Mouse (Mus musculus) liver, embryonic 12.5 days (tissue): ENCODE measurements around the gene Olfr1537. TPM values are rescaled to one million over a fixed set of nuclear protein-coding genes. Genes with fewer than 3 reads are reported as not detected.

Experiments used
- ATAC-seq: fragments of 200-750 bp; cut with Nextera tagmentation; 2 replicates; pipeline ENCODE4 v1.8.0; 2017; ENCODE audit warnings: moderate number of reproducible peaks, mild to moderate bottlenecking, moderate library complexity
- H3K27ac ChIP-seq: fragments of 300-500 bp; sonication (generic); 2 replicates; pipeline ENCODE4 v1.5.1; 2016; ENCODE audit warnings: mild to moderate bottlenecking
- H3K27me3 ChIP-seq: fragments of 300-500 bp; sonication (generic); replicated peaks from 2 replicates; pipeline ENCODE4 v1.6.1; 2016; ENCODE audit warnings: mild to moderate bottlenecking, moderate library complexity
- H3K36me3 ChIP-seq: fragments of 300-500 bp; sonication (generic); 2 replicates; pipeline ENCODE4 v1.6.1; 2016; ENCODE audit warnings: mild to moderate bottlenecking, moderate library complexity
- H3K4me1 ChIP-seq: fragments of 300-500 bp; sonication (generic); 2 replicates; pipeline ENCODE4 v1.6.1; 2016
- H3K4me2 ChIP-seq: fragments of 300-500 bp; sonication (generic); 2 replicates; pipeline ENCODE4 v1.6.1; 2016; ENCODE audit warnings: mild to moderate bottlenecking, moderate library complexity
- H3K4me3 ChIP-seq: fragments of 300-500 bp; sonication (generic); 2 replicates; pipeline ENCODE4 v1.5.1; 2016; ENCODE audit warnings: mild to moderate bottlenecking, moderate library complexity
- H3K9ac ChIP-seq: fragments of 300-500 bp; sonication (generic); 2 replicates; pipeline ENCODE4 v1.6.1; 2016; ENCODE audit warnings: mild to moderate bottlenecking, moderate library complexity
- H3K9me3 ChIP-seq: fragments of 300-500 bp; sonication (generic); replicated peaks from 2 replicates; pipeline ENCODE4 v1.6.1; 2016; ENCODE audit warnings: mild to moderate bottlenecking, moderate library complexity
- WGBS: fragments of 180-500 bp; shearing (Covaris S2); methylation state at CpG from one replicate; pipeline ENCODE4 v1.1.7; 2016; ENCODE audit not compliant: insufficient replicate concordance; 5-methylcytosine and 5-hydroxymethylcytosine counted together
- polyA plus RNA-seq: library from polyadenylated mRNA; unstranded; fragments of >200 nt; fragmentation: Nextera tagmentation; extraction: Ambion mirVana; gene quantifications from 2 replicates; pipeline ENCODE4 v1.2.1, GENCODE M21; 2016

The Olfr1537 gene
- not detected in 2 replicates for polyA plus RNA-seq

GRCm38 (mm10) chr9:39249894-39250293 is at the start of gene Olfr1537:
Olfr1537 (minus strand) TSS chr9:39249994.
- no peaks in the 10 kb centered on the region for H3K9me3 ChIP-seq
- no peak within 1 kb of the TSS for H3K27ac ChIP-seq
- H3K36me3 ChIP-seq, result no peaks in the 10 kb centered on the region
- 60% methylated on average over 1 of the region's 1 CpGs for WGBS
- ATAC-seq, result no peak
- no peak within 1 kb of the TSS for H3K4me2 ChIP-seq
- H3K4me3 ChIP-seq, result no peak within 1 kb of the TSS
- H3K9ac ChIP-seq, result no peak within 1 kb of the TSS
- no peaks in the 10 kb centered on the region for H3K4me1 ChIP-seq
- H3K27me3 ChIP-seq, result no peaks in the 10 kb centered on the region

- no peaks in the 10 kb centered on the region for H3K4me1 ChIP-seq
- ATAC-seq, result no peak
- H3K9ac ChIP-seq, result no peak overlapping the region
- no peaks in the 10 kb centered on the region for H3K36me3 ChIP-seq
- 53% methylated on average over 2 of the region's 2 CpGs for WGBS
- no peak overlapping the region for H3K4me2 ChIP-seq
- H3K27me3 ChIP-seq, result no peaks in the 10 kb centered on the region
- H3K27ac ChIP-seq, result no peak overlapping the region
- no peaks in the 10 kb centered on the region for H3K9me3 ChIP-seq
- no peak overlapping the region for H3K4me3 ChIP-seq
Measured at GRCm38 (mm10) chr9:39287136-39287535, 37.3 kb upstream of the Olfr1537 start.

GRCm38 (mm10) chr9:39276718-39277117 is 26.9 kb upstream of the Olfr1537 start, which contains the start of gene Olfr945:
Olfr945 (minus strand) TSS chr9:39276818.
- H3K9me3 ChIP-seq, result no peaks in the 10 kb centered on the region
- H3K4me1 ChIP-seq, result no peaks in the 10 kb centered on the region
- no peaks in the 10 kb centered on the region for H3K27me3 ChIP-seq
- H3K9ac ChIP-seq, result no peak within 1 kb of the TSS
- no peak within 1 kb of the TSS for H3K4me2 ChIP-seq
- 70% methylated on average over 3 of the region's 3 CpGs for WGBS
- ATAC-seq, result no peak
- H3K27ac ChIP-seq, result no peak within 1 kb of the TSS
- no peak within 1 kb of the TSS for H3K4me3 ChIP-seq
- no peaks in the 10 kb centered on the region for H3K36me3 ChIP-seq

- H3K36me3 ChIP-seq, result no peaks in the 10 kb centered on the region
- no peaks in the 10 kb centered on the region for H3K27me3 ChIP-seq
- ATAC-seq, result no peak
- H3K4me3 ChIP-seq, result no peak within 1 kb of the TSS
- no peak within 1 kb of the TSS for H3K27ac ChIP-seq
- H3K4me2 ChIP-seq, result no peak within 1 kb of the TSS
- no peaks in the 10 kb centered on the region for H3K9me3 ChIP-seq
- no peaks in the 10 kb centered on the region for H3K4me1 ChIP-seq
- no peak within 1 kb of the TSS for H3K9ac ChIP-seq
Measured at GRCm38 (mm10) chr9:39201620-39202019, 48.2 kb downstream of the Olfr1537 start, which contains the start of gene Olfr944. Olfr944 (plus strand) TSS chr9:39201920.

Other genes starting within 250 kb of the Olfr1537 start
- not detected in 2 replicates for gene Olfr146, start 226.6 kb downstream of the Olfr1537 start, polyA plus RNA-seq
- not detected in 2 replicates for gene Olfr937, start 185.0 kb downstream of the Olfr1537 start, polyA plus RNA-seq
- gene Olfr938, start 171.1 kb downstream of the Olfr1537 start, polyA plus RNA-seq, result not detected in 2 replicates
- not detected in 2 replicates for gene Olfr27, start 121.9 kb downstream of the Olfr1537 start, polyA plus RNA-seq
- gene Olfr943, start 83.7 kb downstream of the Olfr1537 start, polyA plus RNA-seq, result not detected in 2 replicates
- gene Olfr944, start 48.1 kb downstream of the Olfr1537 start, polyA plus RNA-seq, result not detected in 2 replicates
- not detected in 2 replicates for gene Olfr945, start 26.8 kb upstream of the Olfr1537 start, polyA plus RNA-seq
- not detected in 2 replicates for gene Olfr948, start 76.1 kb upstream of the Olfr1537 start, polyA plus RNA-seq
- not detected in 2 replicates for gene Olfr951, start 137.4 kb upstream of the Olfr1537 start, polyA plus RNA-seq
- not detected in 2 replicates for gene Olfr952, start 177.2 kb upstream of the Olfr1537 start, polyA plus RNA-seq
- not detected in 2 replicates for gene Olfr954, start 206.7 kb upstream of the Olfr1537 start, polyA plus RNA-seq
- gene Olfr955, start 221.9 kb upstream of the Olfr1537 start, polyA plus RNA-seq, result not detected in 2 replicates
- not detected in 2 replicates for gene Olfr44, start 244.0 kb upstream of the Olfr1537 start, polyA plus RNA-seq